Mouse (Mus musculus): ENCODE results near the gene Ssu2. TPM values are rescaled to one million over a fixed set of nuclear protein-coding genes. Genes with fewer than 3 reads are reported as not detected.

Ssu2 gene
- 0.55 and 0.57 TPM in 2 replicates for polyA plus RNA-seq (2016; fragmentation: Nextera tagmentation; extraction: Ambion mirVana)

DNA sequence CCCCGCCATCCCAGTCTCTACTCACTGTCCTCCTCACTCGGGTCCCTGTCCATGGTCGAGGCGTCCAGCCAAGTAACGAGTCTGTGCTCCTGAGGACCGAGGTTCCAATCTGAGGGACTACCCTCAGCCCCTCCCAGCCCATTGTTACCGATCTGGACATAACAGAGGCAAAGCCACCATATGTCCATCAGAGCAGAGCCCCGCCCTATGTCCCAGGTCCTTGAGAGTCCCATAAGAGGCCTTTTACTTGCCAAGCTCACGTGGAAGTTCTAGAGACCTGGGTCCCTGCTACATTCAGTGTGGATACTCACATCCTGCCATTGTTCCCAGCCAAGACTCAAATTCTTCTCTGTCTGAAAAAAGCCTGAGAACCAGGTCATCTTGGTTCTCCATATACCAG, at the start of gene Ssu2:
TSS of gene Ssu2 (minus strand) at position 77 of the 400 bp plus-strand sequence.
- Histone ChIP-seq H3K9me3 (no peaks in the 10 kb centered on the region), H3K4me1 (replicated peaks) (peaks cover 4% of the 10 kb centered on the region; the same call in 1 of the 2 replicates), H3K27ac (no peak within 1 kb of the TSS), H3K27me3 (ENCODE audit: insufficient read depth, poor library complexity, severe bottlenecking) (no peaks in the 10 kb centered on the region), H3K4me3 (no peak within 1 kb of the TSS), H3K36me3 (no peaks in the 10 kb centered on the region)
- DNase-seq (ENCODE audit: low spot score): no peak
- WGBS: 83% methylated on average over 9 of the region's 9 CpGs

DNA sequence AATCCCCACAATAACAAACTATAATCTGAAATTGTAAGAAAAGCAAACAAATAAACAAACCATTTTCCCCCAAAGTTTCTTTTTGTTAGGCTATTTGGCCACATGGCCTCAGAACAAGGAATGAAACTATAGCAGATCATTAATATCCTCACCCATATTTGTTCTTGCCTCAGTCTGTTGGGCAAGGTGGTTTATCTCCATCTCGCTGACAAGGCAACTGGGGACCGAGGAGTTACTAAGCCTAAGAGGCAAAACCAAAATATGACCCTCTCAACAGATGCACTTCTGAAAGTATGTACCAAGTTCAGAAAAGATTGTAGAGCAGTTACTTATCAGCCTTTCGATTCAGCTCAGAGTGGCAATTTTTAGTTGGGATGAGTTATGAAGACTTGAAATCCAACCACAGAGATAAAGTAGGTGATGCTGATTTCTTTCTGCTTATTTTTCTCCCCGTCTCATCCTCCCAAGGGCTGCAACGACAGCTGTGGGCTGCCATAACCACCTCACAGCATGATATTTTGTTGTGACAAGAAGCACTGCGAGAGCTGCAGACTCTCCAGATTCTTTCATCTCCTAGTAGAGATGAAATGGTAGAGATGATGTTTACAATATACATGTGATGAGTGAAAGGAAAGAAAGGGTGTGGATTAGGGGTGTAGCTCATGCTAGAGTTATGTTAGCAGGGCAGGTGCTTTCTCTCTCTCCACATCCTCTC, 38.4 kb upstream of the Ssu2 start:
- no peaks in the 10 kb centered on the region for H3K4me1 ChIP-seq (replicated peaks)
- no peak overlapping the region for H3K27ac ChIP-seq
- H3K9me3 ChIP-seq: peaks cover 11% of the 10 kb centered on the region; the same call in 1 of the 2 replicates
- H3K36me3 ChIP-seq: no peaks in the 10 kb centered on the region
- DNase-seq (ENCODE audit: low spot score): no peak
- H3K27me3 ChIP-seq (ENCODE audit: insufficient read depth, poor library complexity, severe bottlenecking): no peaks in the 10 kb centered on the region
- H3K4me3 ChIP-seq: no peak overlapping the region
- 76% methylated on average over 6 of the region's 6 CpGs for WGBS

DNA sequence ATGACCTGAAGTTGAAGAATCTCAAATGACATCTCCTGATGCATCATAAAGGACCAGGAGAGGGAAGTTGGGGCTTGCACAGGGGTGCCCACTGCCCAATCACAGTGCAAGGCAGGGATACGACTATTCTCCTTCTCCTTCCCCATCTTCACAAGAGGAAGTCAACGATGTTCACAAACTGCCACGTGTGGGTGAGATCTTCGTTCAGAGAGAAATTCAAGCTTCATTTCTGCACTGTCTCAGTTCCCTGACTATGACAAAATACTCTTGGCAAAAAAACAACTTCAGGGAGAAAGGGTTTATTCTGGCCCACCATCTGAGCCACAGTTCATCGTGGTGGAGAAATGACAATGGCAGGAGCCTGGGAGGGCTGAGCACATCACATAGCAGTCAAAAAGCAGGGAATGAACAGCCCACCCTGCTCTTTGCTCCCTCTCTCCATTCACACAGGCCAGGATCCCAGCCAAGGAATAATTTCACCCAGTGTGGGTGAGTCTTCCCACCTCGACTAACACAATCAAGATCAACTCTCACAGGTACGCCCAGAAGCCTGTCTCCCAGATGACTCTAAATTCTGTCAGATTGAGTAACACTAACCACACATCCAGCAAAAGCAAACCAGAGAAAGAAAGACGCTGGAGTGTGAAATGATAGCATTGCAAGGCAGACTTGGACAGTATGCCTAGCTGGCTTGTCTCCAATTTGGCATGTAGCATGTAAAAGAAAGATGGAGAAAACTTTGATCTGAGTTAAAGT, 36.1 kb upstream of the Ssu2 start:
- Histone ChIP-seq H3K4me3 (no peak overlapping the region), H3K27me3 (ENCODE audit: insufficient read depth, poor library complexity, severe bottlenecking) (no peaks in the 10 kb centered on the region), H3K36me3 (no peaks in the 10 kb centered on the region), H3K4me1 (replicated peaks) (no peaks in the 10 kb centered on the region), H3K27ac (no peak overlapping the region), H3K9me3 (peaks cover 11% of the 10 kb centered on the region; the same call in 1 of the 2 replicates)
- DNase-seq (ENCODE audit: low spot score): no peak
- WGBS: 92% methylated on average over 8 of the region's 8 CpGs

DNA sequence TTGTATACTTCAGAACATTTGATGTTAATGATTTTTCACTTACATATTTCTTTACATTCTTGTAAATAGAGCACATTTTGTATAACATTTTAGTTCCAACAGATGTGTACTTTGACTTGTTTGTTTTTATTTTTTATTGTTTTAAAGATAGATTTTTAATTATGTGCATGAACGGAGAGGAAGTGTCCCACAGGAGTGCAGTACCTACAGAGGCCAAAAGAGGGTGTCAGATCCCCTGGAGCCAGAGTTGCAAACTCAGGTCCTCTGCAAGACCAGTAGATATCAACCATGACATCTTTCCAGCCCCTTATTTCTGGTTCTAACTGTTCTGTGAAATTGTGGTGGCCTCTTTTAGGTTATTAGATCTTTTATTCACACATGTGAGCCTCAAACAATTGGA, 33.1 kb upstream of the Ssu2 start:
- H3K36me3 ChIP-seq: no peaks in the 10 kb centered on the region
- H3K27ac ChIP-seq: no peak overlapping the region
- DNase-seq (ENCODE audit: low spot score): no peak
- H3K27me3 ChIP-seq (ENCODE audit: insufficient read depth, poor library complexity, severe bottlenecking): no peaks in the 10 kb centered on the region
- H3K9me3 ChIP-seq: peaks cover 11% of the 10 kb centered on the region; the same call in 1 of the 2 replicates
- 95% methylated on average over 1 of the region's 1 CpGs for WGBS
- H3K4me1 ChIP-seq (replicated peaks): no peaks in the 10 kb centered on the region
- no peak overlapping the region for H3K4me3 ChIP-seq

DNA sequence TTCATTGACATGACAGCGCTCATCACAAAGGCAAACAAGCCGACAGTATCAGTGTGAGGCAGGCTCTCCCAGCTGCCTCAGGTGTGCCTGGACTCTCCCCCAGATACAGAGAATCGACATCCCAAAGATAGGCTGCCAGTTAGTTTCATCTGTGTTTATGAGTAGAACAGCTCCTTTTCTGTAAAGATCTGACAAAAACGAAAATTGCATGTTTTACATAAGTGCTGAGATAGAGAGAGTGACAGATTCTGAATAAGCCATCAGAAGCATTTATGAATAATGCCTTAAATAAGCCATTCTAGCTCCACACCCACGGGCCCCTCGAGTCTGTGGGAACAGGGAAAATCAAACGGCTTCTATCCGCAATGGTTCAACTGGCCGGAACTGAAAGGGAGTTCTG, 31.5 kb upstream of the Ssu2 start:
- 88% methylated on average over 9 of the region's 9 CpGs for WGBS
- Histone ChIP-seq H3K9me3 (peaks cover 11% of the 10 kb centered on the region; the same call in 1 of the 2 replicates), H3K36me3 (no peaks in the 10 kb centered on the region), H3K27me3 (ENCODE audit: insufficient read depth, poor library complexity, severe bottlenecking) (no peaks in the 10 kb centered on the region), H3K4me3 (no peak overlapping the region), H3K4me1 (replicated peaks) (no peaks in the 10 kb centered on the region), H3K27ac (no peak overlapping the region)
- no peak for DNase-seq (ENCODE audit: low spot score)

DNA sequence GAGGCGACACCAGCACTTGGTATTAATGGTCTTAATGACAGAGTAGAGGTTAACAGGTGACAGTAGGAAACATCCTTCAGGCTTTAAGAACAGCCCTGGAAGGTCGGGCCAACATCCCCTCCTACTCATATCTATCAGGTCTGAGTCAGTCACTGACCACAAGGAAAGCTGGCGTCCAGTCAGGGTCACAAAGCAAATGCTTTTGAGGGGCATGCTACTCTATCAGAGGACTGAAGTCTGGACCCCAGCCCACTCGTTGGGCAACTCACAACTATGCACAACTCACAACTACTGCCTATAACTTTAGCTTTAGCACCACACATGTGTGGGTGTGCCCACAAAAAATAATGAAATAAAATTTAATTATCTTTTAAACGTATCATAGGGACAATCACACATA, 16.3 kb upstream of the Ssu2 start:
- no peak for DNase-seq (ENCODE audit: low spot score)
- no peaks in the 10 kb centered on the region for H3K4me1 ChIP-seq (replicated peaks)
- H3K27me3 ChIP-seq (ENCODE audit: insufficient read depth, poor library complexity, severe bottlenecking): no peaks in the 10 kb centered on the region
- 85% methylated on average over 5 of the region's 5 CpGs for WGBS
- 0 out of 2 replicates have a peak, but pooled peaks cover 3% of the 10 kb centered on the region for H3K9me3 ChIP-seq
- H3K36me3 ChIP-seq: no peaks in the 10 kb centered on the region
- H3K27ac ChIP-seq: no peak overlapping the region
- H3K4me3 ChIP-seq: no peak overlapping the region

DNA sequence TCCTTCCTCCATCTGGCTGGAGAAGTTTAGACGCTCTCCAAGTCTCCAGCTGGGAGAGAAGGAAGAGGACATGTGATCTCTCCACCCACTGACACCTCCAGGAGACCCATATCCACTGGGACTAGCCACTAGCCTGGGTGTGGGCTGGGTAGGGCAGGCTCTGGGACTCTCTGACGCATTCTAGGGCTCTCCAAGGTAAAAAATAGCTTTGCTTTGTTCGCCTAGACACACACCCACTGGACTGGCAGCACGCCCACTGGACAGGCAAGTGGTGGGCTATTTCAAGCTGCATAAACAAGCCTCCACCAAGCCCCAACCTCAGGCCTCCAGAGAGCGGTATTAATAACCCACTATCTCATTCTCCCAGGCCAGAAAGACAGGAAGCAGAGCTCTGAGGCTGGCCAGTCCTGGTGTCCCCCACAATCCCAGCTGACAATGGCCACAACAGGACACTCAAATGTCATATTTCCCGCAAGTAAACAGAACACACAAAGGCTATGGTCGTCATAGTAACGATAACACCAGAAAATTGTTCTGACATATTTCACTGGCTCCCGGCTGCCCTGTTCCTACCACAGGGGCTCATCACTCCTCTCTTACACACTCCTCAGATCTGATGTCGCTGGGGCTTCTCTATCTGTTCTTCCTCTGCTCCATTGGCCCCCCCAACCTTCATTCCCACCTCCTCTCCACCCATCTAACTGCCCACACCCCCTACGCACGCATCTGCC, 14.3 kb upstream of the Ssu2 start:
- H3K4me3 ChIP-seq: no peak overlapping the region
- H3K36me3 ChIP-seq: no peaks in the 10 kb centered on the region
- DNase-seq (ENCODE audit: low spot score): no peak
- H3K9me3 ChIP-seq: 0 out of 2 replicates have a peak, but pooled peaks cover 3% of the 10 kb centered on the region
- H3K27ac ChIP-seq: no peak overlapping the region
- no peaks in the 10 kb centered on the region for H3K4me1 ChIP-seq (replicated peaks)
- 84% methylated on average over 12 of the region's 12 CpGs for WGBS
- H3K27me3 ChIP-seq (ENCODE audit: insufficient read depth, poor library complexity, severe bottlenecking): no peaks in the 10 kb centered on the region

DNA sequence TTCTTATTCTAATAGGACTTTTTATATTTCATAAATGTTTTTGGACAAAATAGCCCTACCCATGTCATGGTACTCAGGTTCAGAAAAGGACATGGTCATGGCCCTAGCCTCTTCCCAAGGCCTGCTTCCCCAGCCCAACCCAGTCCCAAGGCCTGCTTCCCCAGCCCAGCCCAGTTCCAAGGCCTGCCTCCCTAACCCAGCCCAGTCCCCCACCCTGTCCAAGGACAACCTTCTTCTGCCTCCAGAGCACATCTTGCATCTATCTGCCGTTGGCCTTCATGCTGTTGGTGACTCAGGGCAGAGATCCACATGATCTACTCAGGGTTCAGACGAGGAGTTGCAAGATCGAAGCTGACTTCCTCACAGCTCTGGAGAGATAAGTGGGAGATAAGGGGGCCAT, 9.5 kb upstream of the Ssu2 start:
- Histone ChIP-seq H3K4me1 (replicated peaks) (no peaks in the 10 kb centered on the region), H3K36me3 (no peaks in the 10 kb centered on the region), H3K27ac (no peak overlapping the region), H3K27me3 (ENCODE audit: insufficient read depth, poor library complexity, severe bottlenecking) (no peaks in the 10 kb centered on the region), H3K9me3 (0 out of 2 replicates have a peak, but pooled peaks cover under 1% of the 10 kb centered on the region), H3K4me3 (no peak overlapping the region)
- 87% methylated on average over 3 of the region's 3 CpGs for WGBS
- no peak for DNase-seq (ENCODE audit: low spot score)

DNA sequence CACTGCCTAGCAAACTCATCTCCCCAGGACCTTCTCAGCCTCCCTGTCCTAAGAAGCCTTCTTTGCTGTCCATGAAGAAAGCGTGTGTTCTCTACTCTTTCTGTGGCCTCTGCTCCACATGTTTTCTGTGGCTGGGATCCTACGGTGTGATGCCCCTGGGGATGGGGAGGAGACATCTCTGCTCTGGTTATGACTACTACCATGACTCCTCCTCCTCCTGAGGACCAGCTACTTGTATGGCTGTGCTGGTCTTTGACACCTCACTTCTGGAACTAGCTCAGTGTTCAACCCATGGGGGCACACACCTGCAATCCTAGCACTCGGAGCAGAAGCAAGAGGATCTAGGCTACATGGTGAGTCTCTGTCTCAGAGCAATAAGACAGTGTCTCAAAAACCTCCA, 8.5 kb upstream of the Ssu2 start:
- H3K27ac ChIP-seq: no peak overlapping the region
- no peaks in the 10 kb centered on the region for H3K4me1 ChIP-seq (replicated peaks)
- no peaks in the 10 kb centered on the region for H3K9me3 ChIP-seq
- WGBS: 86% methylated on average over 3 of the region's 3 CpGs
- no peak overlapping the region for H3K4me3 ChIP-seq
- no peaks in the 10 kb centered on the region for H3K36me3 ChIP-seq
- H3K27me3 ChIP-seq (ENCODE audit: insufficient read depth, poor library complexity, severe bottlenecking): no peaks in the 10 kb centered on the region
- no peak for DNase-seq (ENCODE audit: low spot score)

DNA sequence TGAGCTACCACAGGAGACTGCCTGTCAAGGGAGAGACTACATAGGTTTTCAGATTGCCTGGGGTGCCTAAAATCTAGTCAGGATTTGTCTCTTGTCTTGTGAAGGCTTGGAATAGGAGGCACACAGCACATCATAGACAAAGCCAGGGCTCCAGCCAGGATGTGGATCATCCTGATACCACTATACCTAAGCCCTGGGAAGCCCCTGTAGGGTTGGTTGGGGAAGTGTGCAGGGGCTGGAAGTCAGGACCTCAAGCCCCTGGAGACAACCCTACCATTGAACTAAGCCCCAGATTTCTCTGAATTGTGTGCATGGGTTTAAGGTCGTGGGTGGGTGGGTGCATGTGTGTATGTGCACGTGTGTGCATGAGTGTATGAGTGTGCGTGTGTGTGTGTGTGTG, 562 bp upstream of the Ssu2 start:
- Histone ChIP-seq H3K27me3 (ENCODE audit: insufficient read depth, poor library complexity, severe bottlenecking) (no peaks in the 10 kb centered on the region), H3K9me3 (no peaks in the 10 kb centered on the region), H3K4me3 (no peak overlapping the region), H3K36me3 (no peaks in the 10 kb centered on the region), H3K27ac (no peak overlapping the region), H3K4me1 (replicated peaks) (peaks cover 4% of the 10 kb centered on the region; the same call in 1 of the 2 replicates)
- DNase-seq (ENCODE audit: low spot score): no peak
- 86% methylated on average over 3 of the region's 3 CpGs for WGBS

DNA sequence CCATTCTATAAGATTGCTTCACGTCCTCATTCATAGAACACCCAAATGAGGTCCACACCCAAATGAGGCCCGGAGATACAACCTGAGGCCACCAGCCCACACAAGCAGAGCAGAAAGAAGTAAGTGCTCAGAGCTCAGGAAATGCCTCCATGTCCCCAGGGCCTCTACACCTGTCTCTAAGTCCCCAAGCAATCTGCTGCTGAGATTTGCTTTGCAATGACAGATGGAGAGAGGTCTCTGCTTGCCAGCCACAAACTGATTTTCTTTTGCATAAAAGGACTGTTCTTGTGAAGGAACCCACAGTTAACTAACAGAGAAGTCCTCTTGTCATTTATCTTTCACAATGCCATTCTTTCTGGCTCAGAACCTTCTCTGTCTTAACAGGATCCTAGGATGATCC, 1.6 kb downstream of the Ssu2 start:
- Histone ChIP-seq H3K36me3 (no peaks in the 10 kb centered on the region), H3K9me3 (no peaks in the 10 kb centered on the region), H3K4me3 (no peak overlapping the region), H3K4me1 (replicated peaks) (peaks cover 4% of the 10 kb centered on the region; the same call in 1 of the 2 replicates), H3K27ac (no peak overlapping the region), H3K27me3 (ENCODE audit: insufficient read depth, poor library complexity, severe bottlenecking) (no peaks in the 10 kb centered on the region)
- DNase-seq (ENCODE audit: low spot score): no peak
- WGBS: 85% methylated on average over 2 of the region's 2 CpGs

DNA sequence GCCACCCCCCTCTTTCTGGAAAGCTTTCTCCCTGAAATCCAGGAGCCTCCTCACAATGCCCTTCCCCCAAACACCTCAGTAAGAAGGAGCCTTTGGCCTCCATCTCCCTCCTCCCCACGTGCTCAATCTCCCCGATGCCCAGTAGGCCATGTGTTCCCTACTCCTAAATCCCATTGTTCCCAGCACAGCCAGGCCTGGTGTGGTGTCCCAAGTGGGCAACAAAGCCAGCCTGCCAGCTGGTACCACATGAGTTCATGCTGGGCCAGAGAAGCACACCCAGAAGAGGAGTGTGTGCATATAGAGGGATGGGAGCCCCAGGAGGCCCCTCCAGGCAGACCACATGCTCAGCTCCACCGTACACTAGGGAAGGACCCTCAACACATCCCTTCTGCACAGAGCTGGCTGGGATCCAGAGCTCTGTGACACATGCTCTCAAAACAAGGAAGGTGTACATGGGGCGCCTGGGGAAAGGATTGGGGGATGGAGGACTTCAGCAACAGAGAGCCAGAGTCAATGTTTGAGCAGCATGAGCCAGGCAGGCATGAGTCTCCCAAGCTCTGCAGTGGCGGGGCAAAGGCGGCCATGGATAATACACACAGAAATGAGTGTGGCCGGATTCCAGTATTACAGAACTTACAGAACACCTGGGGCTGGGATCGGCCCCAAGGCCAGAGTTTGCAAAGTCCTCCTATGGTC, 4.7 kb downstream of the Ssu2 start:
- H3K9me3 ChIP-seq: no peaks in the 10 kb centered on the region
- 88% methylated on average over 8 of the region's 8 CpGs for WGBS
- no peaks in the 10 kb centered on the region for H3K36me3 ChIP-seq
- no peaks in the 10 kb centered on the region for H3K27me3 ChIP-seq (ENCODE audit: insufficient read depth, poor library complexity, severe bottlenecking)
- no peak overlapping the region for H3K4me3 ChIP-seq
- H3K27ac ChIP-seq: no peak overlapping the region
- no peak for DNase-seq (ENCODE audit: low spot score)
- H3K4me1 ChIP-seq (replicated peaks): peaks cover 4% of the 10 kb centered on the region; the same call in 1 of the 2 replicates

Measured in hindbrain, embryonic 10.5 days (tissue).